Mouse (Mus musculus) lung, postnatal 4 days (tissue): Measurements from ENCODE around the gene Clec9a.

ENCODE experiments used
- DNase-seq, 2 experiments: peaks; one replicate each; pipeline ENCODE4 v3.0.0; 2021

The Clec9a gene

DNA sequence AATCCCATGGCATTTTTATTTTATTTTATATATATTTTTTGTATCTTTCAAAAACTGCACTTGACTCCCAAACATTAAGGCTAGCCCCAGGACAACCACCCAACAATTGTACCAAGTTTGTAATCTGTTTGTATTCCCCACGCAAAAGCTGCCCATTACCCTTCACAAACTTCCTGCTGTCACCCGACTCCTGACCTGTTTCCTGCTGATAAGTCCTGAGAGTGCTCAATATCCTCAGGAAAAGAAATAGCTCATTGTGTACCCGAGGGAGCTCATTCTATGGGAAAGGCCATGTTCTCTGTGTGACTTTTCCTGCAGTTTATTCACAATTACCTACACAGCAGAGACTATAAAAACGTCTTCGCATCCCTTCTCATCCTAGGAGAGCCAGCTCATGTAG is 17.1 kb downstream of the Clec9a start:
- peak; percentile 60 to 67 for DNase-seq

DNA sequence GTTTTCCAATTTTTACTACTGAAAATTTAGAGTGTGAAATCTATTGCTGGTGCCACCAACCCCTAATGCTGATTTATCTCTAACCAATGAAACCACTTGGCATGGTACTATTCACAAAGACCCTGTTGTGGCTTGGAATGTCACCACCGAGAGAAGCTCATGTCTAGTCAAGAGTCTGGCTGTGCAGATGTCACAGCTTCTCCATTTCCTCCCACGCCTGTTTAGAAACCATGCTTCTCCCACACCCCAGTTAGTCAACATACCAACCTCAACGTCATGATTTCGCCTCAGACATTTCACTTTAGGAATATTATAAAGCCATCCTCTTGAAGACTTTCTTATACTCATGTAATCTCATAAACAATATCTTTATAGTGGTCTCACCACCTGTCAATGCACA is 18.6 kb downstream of the Clec9a start:
- peak in 1 of 2 experiments; percentile 19 for DNase-seq

DNA sequence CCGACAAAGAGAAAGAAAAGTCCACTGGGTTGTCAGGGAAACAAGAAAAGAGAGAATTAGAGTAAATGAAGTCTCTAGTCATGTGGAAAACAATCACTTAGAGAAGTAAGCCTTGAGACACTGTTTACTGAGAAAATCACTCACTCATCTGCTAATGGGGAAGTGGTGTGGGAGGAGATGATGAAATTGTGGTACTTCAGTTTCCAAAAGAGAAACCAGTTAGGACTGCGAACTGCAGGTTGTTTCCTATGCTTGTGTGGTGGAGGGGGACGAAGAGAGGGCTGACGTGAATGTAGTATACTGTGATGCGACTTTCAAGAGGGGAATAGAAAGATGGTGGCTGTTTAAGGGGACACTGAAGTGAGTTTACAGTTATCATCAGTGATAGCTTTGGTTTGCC is 25.6 kb downstream of the Clec9a start:
- peak in 1 of 2 experiments; percentile 40 for DNase-seq

DNA sequence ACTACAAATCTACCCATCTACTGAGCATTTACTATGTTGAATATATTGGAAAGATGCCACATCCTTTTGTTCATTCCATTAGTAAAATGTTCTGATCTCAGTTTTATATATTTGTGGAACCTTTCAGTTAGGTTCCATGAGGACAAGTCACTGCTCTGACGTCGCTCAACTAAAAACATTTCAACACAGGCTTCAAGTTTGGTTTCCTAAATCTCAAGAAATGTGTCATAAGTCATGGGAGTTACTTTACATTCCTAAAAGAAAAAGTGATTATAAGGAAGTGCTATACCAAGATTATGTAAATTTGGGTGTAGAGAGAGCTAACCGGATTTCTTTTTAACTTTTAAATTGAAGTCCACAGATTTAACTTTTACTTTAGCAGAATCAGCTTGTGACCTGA is 27.4 kb downstream of the Clec9a start:
- DNase-seq = no peak

- DNase-seq = no peak
These were observed 29.4 kb downstream of the Clec9a start for GRCm38 (mm10) chr6:129438033-129438432.

GRCm38 (mm10) chr6:129449743-129450142 is 41.1 kb downstream of the Clec9a start:
- no peak for DNase-seq

GRCm38 (mm10) chr6:129451411-129452039 is 42.9 kb downstream of the Clec9a start, which contains the start of gene Clec1a:
Clec1a (minus strand) TSS chr6:129452000.
- DNase-seq = peak; percentile 48 to 72

DNA sequence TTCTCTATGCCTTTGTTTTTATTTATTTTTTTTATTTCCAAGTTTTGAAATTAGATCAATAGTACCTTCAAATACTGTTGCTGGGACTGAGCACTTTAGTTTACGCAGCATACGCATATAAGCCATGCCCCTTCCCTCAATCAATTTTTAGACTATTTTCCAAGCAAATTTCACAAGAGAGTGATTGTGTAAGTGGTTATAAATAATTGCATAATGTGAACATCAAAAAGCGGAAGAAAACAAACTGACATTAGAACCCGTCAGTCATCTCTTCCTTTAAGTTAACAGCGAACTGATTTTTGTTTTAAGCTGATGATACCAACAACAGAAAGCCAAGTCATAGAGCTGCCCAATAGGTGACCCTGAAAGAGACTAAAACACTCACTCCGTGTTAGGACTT is 62.7 kb downstream of the Clec9a start:
- DNase-seq = no peak

- no peak for DNase-seq
These were observed 64.0 kb downstream of the Clec9a start for GRCm38 (mm10) chr6:129472627-129473026.
